Mouse (Mus musculus) myocyte (in vitro differentiated cells): ENCODE measurements around the gene Rpia. TPM values are rescaled to one million over a fixed set of nuclear protein-coding genes. Genes with fewer than 3 reads are reported as not detected.
"Not testable (repeated sequence)": the region's sequence is repeated elsewhere in the genome, so short reads cannot be mapped to it uniquely, and the experiment has no call there.

Source experiments
- H3K27me3 ChIP-seq: one replicate; pipeline ENCODE4 v1.6.1; 2011; ENCODE audit not compliant: control insufficient read depth, insufficient read depth, insufficient read length
- H3K36me3 ChIP-seq: one replicate; pipeline ENCODE4 v1.6.1; 2011; ENCODE audit not compliant: control insufficient read depth, insufficient read depth
- H3K4me2 ChIP-seq: one replicate; pipeline ENCODE4 v1.6.1; 2011; ENCODE audit warnings: low read depth, control low read depth
- H3K4me3 ChIP-seq: one replicate; pipeline ENCODE4 v1.5.1; 2011; ENCODE audit warnings: mild to moderate bottlenecking, control low read depth, moderate library complexity
- H3K79me2 ChIP-seq: one replicate; pipeline ENCODE4 v1.6.1; 2011; ENCODE audit not compliant: control insufficient read depth, insufficient read depth
- H3ac ChIP-seq: one replicate; pipeline ENCODE4 v1.6.1; 2011; ENCODE audit not compliant: control insufficient read depth, insufficient read length
- CEBPB ChIP-seq: IDR thresholded peaks from 2 replicates; pipeline ENCODE4 v1.6.1; 2011; ENCODE audit warnings: mild to moderate bottlenecking, moderate library complexity; ENCODE audit not compliant: poor library complexity, insufficient read depth, severe bottlenecking
- E2F4 ChIP-seq: IDR thresholded peaks from one replicate; pipeline ENCODE4 v1.6.1; 2011; ENCODE audit warnings: mild to moderate bottlenecking, control low read depth, moderate library complexity; ENCODE audit not compliant: insufficient read depth
- MAX ChIP-seq: IDR thresholded peaks from one replicate; pipeline ENCODE4 v1.6.1; 2011; ENCODE audit warnings: low read depth, mild to moderate bottlenecking, control low read depth
- MYOD1 ChIP-seq, 3 experiments: IDR thresholded peaks; one replicate each; pipeline ENCODE4 v1.6.1; 2011; ENCODE audit warnings: control low read depth in 2 of 3, low read depth in 2 of 3, mild to moderate bottlenecking in 2 of 3, moderate library complexity in 1 of 3; ENCODE audit not compliant: insufficient read length in 2 of 3, control insufficient read depth in 1 of 3
- MYOG ChIP-seq, 3 experiments: IDR thresholded peaks; one replicate each; pipeline ENCODE4 v1.6.1; 2011; ENCODE audit warnings: control low read depth in 2 of 3, low read depth in 2 of 3, mild to moderate bottlenecking in 2 of 3; ENCODE audit not compliant: insufficient read length in 2 of 3, control insufficient read depth in 1 of 3, insufficient read depth in 1 of 3
- POLR2A ChIP-seq: IDR thresholded peaks from one replicate; pipeline ENCODE4 v1.6.1; 2011; ENCODE audit warnings: low read depth, mild to moderate bottlenecking, control low read depth, moderate library complexity; ENCODE audit not compliant: insufficient read length
- POLR2AphosphoS2 ChIP-seq: IDR thresholded peaks from one replicate; pipeline ENCODE4 v1.6.1; 2011; ENCODE audit warnings: low read depth, control low read depth; ENCODE audit not compliant: insufficient read length
- REST ChIP-seq: IDR thresholded peaks from one replicate; pipeline ENCODE4 v1.6.1; 2011; ENCODE audit warnings: mild to moderate bottlenecking, control low read depth, moderate library complexity; ENCODE audit not compliant: insufficient read depth, insufficient read length
- SRF ChIP-seq: IDR thresholded peaks from one replicate; pipeline ENCODE4 v1.6.1; 2011; ENCODE audit warnings: low read depth; ENCODE audit not compliant: control insufficient read depth, insufficient read length
- TCF12 ChIP-seq: IDR thresholded peaks from one replicate; pipeline ENCODE4 v1.6.1; 2011; ENCODE audit warnings: mild to moderate bottlenecking, control low read depth; ENCODE audit not compliant: poor library complexity, insufficient read depth, severe bottlenecking
- TCF3 ChIP-seq: IDR thresholded peaks from one replicate; pipeline ENCODE4 v1.6.1; 2011; ENCODE audit warnings: low read depth, control low read depth; ENCODE audit not compliant: insufficient read length
- USF1 ChIP-seq: IDR thresholded peaks from one replicate; pipeline ENCODE4 v1.6.1; 2011; ENCODE audit warnings: low read depth, mild to moderate bottlenecking, control low read depth, moderate library complexity
- polyA plus RNA-seq: library from polyadenylated mRNA; unstranded; fragments of >200 nt; fragmentation: generic; extraction: Trizol; gene quantifications from one replicate; pipeline ENCODE4 v1.2.1, GENCODE M21; 2012; ENCODE audit warnings: missing spikeins

Rpia gene
- polyA plus RNA-seq, 1 experiment, result 11.6 TPM

DNA sequence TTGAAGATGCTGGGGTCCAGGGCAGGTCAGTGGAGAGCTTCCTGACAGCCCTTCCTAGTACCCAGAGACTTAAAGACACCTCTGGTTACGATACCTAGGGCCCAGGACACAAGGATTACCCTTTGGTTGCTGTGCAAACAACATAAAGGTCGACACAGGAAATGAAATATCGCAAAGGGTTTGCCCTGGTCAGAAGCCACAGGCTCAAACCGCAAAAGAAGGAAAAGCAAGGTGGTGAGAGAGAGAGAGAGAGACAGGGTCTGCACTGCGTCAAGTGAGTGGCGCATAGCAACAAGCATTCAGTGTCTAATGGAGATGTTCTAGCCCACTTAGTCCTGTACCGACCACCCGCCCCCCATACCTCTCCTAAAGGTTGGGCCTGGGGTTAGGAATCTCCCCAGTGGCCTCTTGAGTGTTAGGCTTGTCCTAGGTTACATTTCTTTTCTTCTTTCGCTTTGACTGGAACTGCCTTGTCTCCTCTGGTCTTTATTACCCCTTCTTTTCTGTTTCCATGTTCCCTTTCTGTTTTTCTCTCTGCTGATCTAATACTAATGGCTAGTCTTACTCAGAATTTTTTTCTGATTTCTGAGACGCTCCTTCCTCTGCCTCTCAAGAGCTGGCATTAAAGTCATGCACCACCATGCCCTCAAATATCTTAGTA, 39.3 kb upstream of the Rpia start:
- peaks cover 12% of the 10 kb centered on the region for H3K27me3 ChIP-seq
- H3K36me3 ChIP-seq, result no peaks in the 10 kb centered on the region
- H3K79me2 ChIP-seq, result no peaks in the 10 kb centered on the region
- no peak for TF ChIP-seq POLR2AphosphoS2
- no peak for TF ChIP-seq REST
- TF ChIP-seq MYOD1 (IDR thresholded peaks at IDR 0.05; ENCODE audit: control insufficient read depth in 1 of 3, insufficient read length in 2 of 3, low read depth in 2 of 3), result no peak
- TF ChIP-seq TCF3, result no peak
- TF ChIP-seq SRF, result no peak
- TF ChIP-seq MYOG (IDR thresholded peaks at IDR 0.05; ENCODE audit: control insufficient read depth in 1 of 3, insufficient read depth in 1 of 3, insufficient read length in 2 of 3, low read depth in 2 of 3), result no peak
- TF ChIP-seq MAX, result no peak
- TF ChIP-seq TCF12, result no peak
- TF ChIP-seq E2F4, result no peak
- no peak for TF ChIP-seq USF1
- no peak for TF ChIP-seq CEBPB
- TF ChIP-seq POLR2A, result no peak
- no peak overlapping the region for H3K4me2 ChIP-seq
- H3K4me3 ChIP-seq, result no peak overlapping the region
- no peak overlapping the region for H3ac ChIP-seq

DNA sequence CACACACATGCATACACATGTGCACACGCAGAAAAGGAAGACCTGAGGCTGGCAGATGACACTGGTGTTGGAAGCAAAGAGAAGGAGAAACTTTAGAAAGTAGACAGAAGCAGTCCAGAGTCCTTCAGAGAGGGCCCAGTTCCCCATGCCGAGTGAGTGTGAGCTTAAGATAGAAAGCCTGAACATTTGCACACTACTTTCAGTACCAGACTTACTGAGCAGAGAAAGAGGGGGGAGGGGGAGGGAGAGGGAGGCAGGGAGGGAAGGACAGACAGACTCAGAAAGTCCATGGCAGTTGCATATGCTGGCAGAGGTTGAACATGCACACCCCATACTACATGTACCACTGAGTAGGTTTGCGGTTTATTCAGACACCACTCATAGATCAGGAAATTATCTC, 38.5 kb upstream of the Rpia start:
- Histone ChIP-seq H3K36me3 (no peaks in the 10 kb centered on the region), H3K4me2 (no peak overlapping the region), H3K27me3 (peaks cover 12% of the 10 kb centered on the region), H3K4me3 (no peak overlapping the region), H3ac (no peak overlapping the region), H3K79me2 (no peaks in the 10 kb centered on the region)
- TF ChIP-seq E2F4 (no peak), USF1 (no peak), MYOG (IDR thresholded peaks at IDR 0.05; ENCODE audit: control insufficient read depth in 1 of 3, insufficient read depth in 1 of 3, insufficient read length in 2 of 3, low read depth in 2 of 3) (no peak), REST (no peak), TCF12 (no peak), TCF3 (no peak), MYOD1 (IDR thresholded peaks at IDR 0.05; ENCODE audit: control insufficient read depth in 1 of 3, insufficient read length in 2 of 3, low read depth in 2 of 3) (no peak), SRF (no peak), POLR2A (no peak), POLR2AphosphoS2 (no peak)

DNA sequence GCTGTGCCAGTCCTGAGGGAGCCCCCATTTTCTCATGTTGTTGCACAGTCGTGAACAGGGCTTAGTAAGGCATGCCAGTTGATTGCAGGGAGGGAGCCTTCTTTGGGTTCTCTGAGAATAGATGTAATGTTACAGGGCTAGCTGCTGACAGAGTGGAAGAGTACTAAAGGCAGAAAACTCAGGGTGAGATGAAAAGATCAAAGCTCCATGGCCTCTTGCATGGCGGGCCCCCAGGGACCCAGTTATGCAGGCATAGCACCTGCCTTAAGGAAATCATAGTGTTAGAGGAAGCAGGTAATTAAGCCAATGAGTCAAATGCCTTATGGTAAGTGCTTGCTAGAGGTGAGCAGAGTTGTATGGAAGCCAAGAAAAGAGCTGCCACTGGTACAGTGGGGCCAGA, 37.4 kb upstream of the Rpia start:
- Histone ChIP-seq H3K79me2 (no peaks in the 10 kb centered on the region), H3K4me3 (no peak overlapping the region), H3K36me3 (no peaks in the 10 kb centered on the region), H3ac (no peak overlapping the region), H3K27me3 (peaks cover 12% of the 10 kb centered on the region), H3K4me2 (no peak overlapping the region)
- no peak for TF ChIP-seq MAX

DNA sequence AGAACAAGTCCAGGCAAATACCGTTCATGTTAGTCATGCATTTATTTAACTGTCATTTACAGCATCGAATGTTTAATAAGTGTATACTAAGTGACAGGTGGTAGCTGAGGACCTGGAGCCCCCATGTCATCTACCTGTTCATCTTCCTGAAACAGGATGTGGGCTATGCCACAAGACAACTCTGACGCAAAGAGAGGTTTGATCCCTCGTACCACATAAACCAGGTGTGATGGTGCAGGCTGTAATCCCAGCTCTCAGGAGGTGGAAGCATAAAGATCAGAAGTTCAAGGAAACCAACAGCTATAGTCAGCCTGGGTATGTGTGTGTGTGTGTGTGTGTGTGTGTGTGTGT, 32.9 kb upstream of the Rpia start:
- H3K36me3 ChIP-seq, result no peaks in the 10 kb centered on the region
- peak overlapping the region; percentile 16 for H3K4me3 ChIP-seq
- H3ac ChIP-seq, result no peak overlapping the region
- peak overlapping the region; percentile 79 for H3K4me2 ChIP-seq
- peaks cover 8% of the 10 kb centered on the region for H3K27me3 ChIP-seq
- no peaks in the 10 kb centered on the region for H3K79me2 ChIP-seq
- TF ChIP-seq E2F4 (no peak), MYOG (IDR thresholded peaks at IDR 0.05; ENCODE audit: control insufficient read depth in 1 of 3, insufficient read depth in 1 of 3, insufficient read length in 2 of 3, low read depth in 2 of 3) (no peak), MYOD1 (IDR thresholded peaks at IDR 0.05; ENCODE audit: control insufficient read depth in 1 of 3, insufficient read length in 2 of 3, low read depth in 2 of 3) (no peak), SRF (no peak), MAX (no peak), CEBPB (no peak), USF1 (no peak)

DNA sequence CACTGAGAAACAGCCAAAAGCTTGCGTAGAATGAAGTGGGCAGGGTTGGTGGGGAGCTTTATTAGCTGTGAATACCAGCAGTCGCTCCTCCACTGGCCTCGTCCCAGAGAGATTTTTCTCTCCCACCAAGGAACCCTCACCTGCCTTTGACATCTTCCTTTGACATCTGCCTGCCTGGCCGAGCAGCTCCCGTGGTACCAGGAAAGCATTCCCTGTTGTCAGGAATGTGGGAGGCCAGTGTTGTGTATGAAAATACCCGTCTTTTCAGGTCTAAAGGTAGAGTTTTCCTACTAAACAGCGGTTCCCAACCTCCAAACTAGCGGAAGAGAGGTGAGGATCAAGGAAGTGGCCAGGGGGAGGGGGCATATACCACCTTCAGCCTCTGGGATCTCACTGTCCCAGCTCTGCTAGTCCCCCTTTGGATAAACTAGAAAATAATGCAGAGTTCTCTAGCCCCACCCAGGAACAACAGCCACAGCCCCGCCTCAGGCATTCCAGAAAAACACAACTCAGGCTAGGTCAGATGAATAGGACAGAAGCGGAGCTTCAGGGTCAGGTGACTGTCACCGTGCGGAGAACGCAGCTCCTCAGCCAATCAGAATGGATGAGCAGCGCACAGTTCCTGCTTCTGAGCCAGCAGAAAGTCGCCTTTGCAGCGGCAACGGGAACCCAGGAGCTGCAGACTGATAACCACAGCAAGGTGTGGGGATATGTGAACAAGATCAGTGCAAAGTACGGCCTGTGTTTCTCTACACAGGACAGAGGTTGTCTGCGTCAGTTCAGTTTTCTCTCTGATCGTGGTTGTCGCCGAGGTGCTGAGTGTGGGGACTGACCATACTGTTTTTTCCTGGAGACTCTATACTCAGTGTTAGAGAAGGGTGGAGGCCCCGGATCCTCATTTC, 32.3 kb upstream of the Rpia start:
- Histone ChIP-seq H3K4me3 (peak overlapping the region; percentile 16), H3K36me3 (no peaks in the 10 kb centered on the region), H3K27me3 (peaks cover 2% of the 10 kb centered on the region), H3ac (no peak overlapping the region), H3K79me2 (no peaks in the 10 kb centered on the region), H3K4me2 (peak overlapping the region; percentile 79)
- TF ChIP-seq USF1 (peak; percentile 56), SRF (no peak)

DNA sequence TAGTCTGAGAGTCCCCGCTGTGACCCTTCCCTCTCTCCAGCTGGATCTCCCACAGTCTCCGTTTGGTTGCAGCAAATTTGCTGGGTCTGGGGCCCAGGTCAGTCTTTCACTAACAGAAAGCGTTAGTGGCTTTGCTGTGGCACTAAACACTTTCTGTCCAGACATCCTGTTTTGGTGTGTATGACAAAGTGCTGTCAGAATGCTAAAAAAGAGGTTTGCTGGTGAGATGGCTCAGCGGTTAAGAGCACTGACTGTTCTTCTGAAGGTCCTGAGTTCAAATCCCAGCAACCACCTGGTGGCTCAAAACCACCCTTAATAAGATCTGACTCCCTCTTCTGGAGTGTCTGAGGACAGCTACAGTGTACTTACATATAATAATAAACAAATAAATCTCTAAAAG, 31.2 kb upstream of the Rpia start:
- H3ac ChIP-seq, H3K79me2 ChIP-seq, H3K27me3 ChIP-seq, H3K4me3 ChIP-seq, H3K4me2 ChIP-seq, H3K36me3 ChIP-seq: not testable (repeated sequence)
